Mouse (Mus musculus): ENCODE results near the gene Otud7b.

DNA sequence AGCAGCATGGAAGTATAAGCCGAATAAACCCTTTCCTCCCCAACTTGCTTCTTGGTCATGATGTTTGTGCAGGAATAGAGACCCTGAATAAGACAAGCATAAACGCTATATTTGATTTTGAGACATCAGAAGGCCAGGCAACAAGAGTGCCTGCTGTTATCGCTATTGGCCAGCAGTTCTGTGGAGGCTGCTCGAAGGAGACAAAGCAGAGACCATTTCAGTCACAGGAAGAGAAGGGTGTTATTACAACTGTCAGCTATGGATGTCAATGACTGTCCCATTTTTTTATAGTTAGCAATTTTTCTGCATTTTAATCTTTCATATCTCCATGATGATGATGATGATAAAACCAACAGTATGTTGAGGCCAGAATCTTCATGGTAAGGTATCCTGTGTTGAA is 22.7 kb upstream of the Otud7b start:
- TF ChIP-seq POLR2A (IDR thresholded peaks at IDR 0.05; ENCODE audit: insufficient read depth, low read length), result no peak
- TF ChIP-seq CTCF (IDR thresholded peaks at IDR 0.05; ENCODE audit: low read depth, low read length), result no peak
- no peak for TF ChIP-seq EP300 (IDR thresholded peaks at IDR 0.05; ENCODE audit: insufficient read depth, low read depth, low read length)
